8 mouse cellular contexts compared by ENCODE assay signal in the genomic region with DNA sequence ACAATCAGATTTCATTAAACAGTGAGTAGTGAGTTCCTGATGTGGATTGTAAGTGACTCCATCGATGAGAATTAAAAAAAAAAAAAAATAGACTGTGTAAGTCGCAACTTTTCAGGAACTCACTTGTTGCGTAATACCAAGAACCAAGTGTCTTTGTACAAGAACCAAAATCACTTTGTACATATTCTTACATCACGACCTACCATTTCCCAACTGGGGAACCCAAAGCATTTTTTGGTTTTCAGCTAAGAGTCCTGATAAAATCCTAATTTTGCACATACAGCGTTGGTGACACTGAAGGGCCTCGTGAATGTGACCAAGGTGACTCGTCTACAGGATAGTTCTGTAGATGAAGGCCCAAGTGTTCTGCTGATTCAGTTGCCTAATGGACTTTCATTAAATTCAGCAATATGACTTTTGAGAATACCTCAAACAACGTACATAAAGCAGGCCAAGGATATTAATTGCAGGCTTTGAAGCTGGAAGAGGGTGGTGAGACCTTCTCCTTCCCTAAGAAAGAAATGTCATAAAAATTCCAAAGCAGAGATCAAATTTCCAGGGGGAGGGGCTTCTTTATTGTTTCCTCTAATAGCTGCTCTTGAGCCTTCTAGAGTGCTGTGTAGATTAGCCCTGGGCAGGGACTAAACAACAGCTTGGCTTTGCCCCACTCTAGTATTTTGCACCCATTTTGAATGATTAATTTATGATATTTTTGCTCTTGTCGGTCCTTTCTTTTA.
DNase-seq lines count a peak whose midpoint lies in the region; ATAC-seq lines count a peak whose summit lies in the region.
"Had no signal": no experiment of that assay in that cellular context is flagged by ENCODE, and none has a peak within 500 bp of the region (broad histone marks: within the 10 kb centered on the region; RNA-seq: fewer than 3 reads in every experiment).

No protein-coding gene starts in this region.

- H3K27ac ChIP-seq in kidney, embryonic 16.5 days (ENCODE audit: low read length): peak overlapping the region; percentile 80; the same call in 1 of the 2 replicates
- H3K27ac ChIP-seq in brown adipose tissue, adult 24 weeks (replicated peaks; ENCODE audit: low read depth, low read length): peak overlapping the region; percentile 49
- H3K27ac ChIP-seq in heart, embryonic 12.5 days (ENCODE audit: poor library complexity, severe bottlenecking): peak overlapping the region; percentile 52; the same call in 1 of the 2 replicates

- H3K4me1 ChIP-seq in kidney, embryonic 16.5 days (ENCODE audit: insufficient read depth, low read length): peaks cover 46% of the 10 kb centered on the region
- peaks cover 4% of the 10 kb centered on the region; the same call in 1 of the 2 replicates for H3K4me1 ChIP-seq in brown adipose tissue, adult 24 weeks (ENCODE audit: control insufficient read depth, insufficient read depth, insufficient read length, low read length)
- H3K4me1 ChIP-seq in heart, embryonic 12.5 days (replicated peaks): peaks cover 48% of the 10 kb centered on the region

- no peaks in the 10 kb centered on the region for H3K9me3 ChIP-seq in kidney, embryonic 16.5 days (ENCODE audit: low read length)
- no peaks in the 10 kb centered on the region for H3K9me3 ChIP-seq in heart, embryonic 12.5 days (replicated peaks)

- 66% methylated on average over 9 of the region's 9 CpGs for WGBS in kidney, embryonic 16.5 days
- WGBS in heart, embryonic 12.5 days: 79% methylated on average over 9 of the region's 9 CpGs

- H3K4me2 ChIP-seq in kidney, embryonic 16.5 days (replicated peaks; ENCODE audit: low read depth, low read length): no peak overlapping the region
- no peak overlapping the region for H3K4me2 ChIP-seq in heart, embryonic 12.5 days

- H3K4me3 ChIP-seq in kidney, embryonic 16.5 days (ENCODE audit: low read length): no peak overlapping the region
- H3K4me3 ChIP-seq in brown adipose tissue, adult 24 weeks (ENCODE audit: insufficient read depth, low read depth, low read length): no peak overlapping the region
- no peak overlapping the region for H3K4me3 ChIP-seq in heart, embryonic 12.5 days

- ATAC-seq in kidney, embryonic 16.5 days (ENCODE audit: low FRiP score, low TSS enrichment): no peak
- no peak for ATAC-seq in heart, embryonic 12.5 days (ENCODE audit: insufficient number of reproducible peaks, low FRiP score)
- peak; percentile 14 for ATAC-seq in megakaryocyte progenitor cell, adult 5-6 weeks (replicated peaks; ENCODE audit: poor library complexity)
- ATAC-seq: Patski had no signal

- DNase-seq in kidney, adult 18-20 months: no peak
- no peak for DNase-seq in layer of hippocampus, adult 9-10 months (ENCODE audit: low spot score)
- no peak for DNase-seq in layer of hippocampus, postnatal 14 days (ENCODE audit: low spot score in 2 of 2)

- H3K27me3 ChIP-seq in kidney, embryonic 16.5 days (ENCODE audit: insufficient read depth, low read length): no peaks in the 10 kb centered on the region
- H3K27me3 ChIP-seq in heart, embryonic 12.5 days (replicated peaks): no peaks in the 10 kb centered on the region
- H3K27me3 ChIP-seq: Patski had no signal

- H3K36me3 ChIP-seq in kidney, embryonic 16.5 days (ENCODE audit: insufficient read depth, low read length): no peaks in the 10 kb centered on the region
- no peaks in the 10 kb centered on the region for H3K36me3 ChIP-seq in heart, embryonic 12.5 days

- H3K9ac ChIP-seq in kidney, embryonic 16.5 days (replicated peaks; ENCODE audit: low read length): no peak overlapping the region
- no peak overlapping the region for H3K9ac ChIP-seq in heart, embryonic 12.5 days
